Mouse (Mus musculus): ENCODE measurements around the gene Rag1.

DNA sequence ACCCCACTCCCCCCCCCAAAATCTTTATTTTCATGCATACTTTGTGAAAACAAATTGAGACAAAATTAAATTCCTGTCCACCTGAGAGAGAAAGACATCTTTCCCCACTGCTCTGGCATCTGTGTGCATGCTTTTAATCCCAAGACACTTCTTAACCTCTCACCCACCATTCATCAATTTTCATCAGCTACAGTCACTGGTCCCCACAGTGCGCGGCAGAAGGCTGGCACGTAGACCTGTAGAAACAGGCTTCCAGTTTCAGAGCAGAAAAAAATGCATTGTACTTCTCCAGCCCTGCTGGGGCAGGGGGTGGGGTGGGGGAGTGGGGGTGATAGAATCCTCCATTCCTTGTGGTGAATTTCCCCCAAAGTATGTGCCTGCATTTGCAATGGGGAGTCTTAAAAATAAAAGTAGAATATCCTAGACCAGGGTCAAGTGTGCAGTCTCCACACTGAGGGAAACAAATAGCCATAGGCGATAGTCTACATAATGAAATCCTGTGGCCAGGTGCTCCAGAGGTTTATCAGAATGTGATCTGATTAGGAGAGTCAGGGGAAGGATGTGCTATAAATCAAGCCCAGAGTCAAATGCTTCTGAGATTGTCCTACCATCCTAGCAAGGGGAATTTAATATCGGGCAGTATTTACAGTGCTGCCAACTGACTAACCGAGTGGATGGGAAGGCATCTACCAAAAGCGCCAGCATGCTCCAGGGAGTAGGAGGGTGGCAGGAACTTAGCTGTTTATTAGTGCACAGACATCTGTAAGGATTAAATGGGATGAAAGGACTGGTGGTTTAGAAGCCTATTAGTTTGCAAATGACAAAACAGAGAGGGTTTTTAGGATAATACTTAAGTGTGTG is 10.1 kb downstream of the Rag1 start:
- TF ChIP-seq CTCF (IDR thresholded peaks at IDR 0.05; ENCODE audit: control insufficient read depth, insufficient read depth, insufficient replicate concordance, low read depth, low read length) (no peak), POLR2A (IDR thresholded peaks at IDR 0.05; ENCODE audit: control insufficient read depth, low read depth, low read length) (no peak)
